Mouse (Mus musculus): ENCODE data around the gene Mlxipl. TPM values are rescaled to one million over a fixed set of nuclear protein-coding genes. Genes with fewer than 3 reads are reported as not detected.

Gene Mlxipl
- polyA plus RNA-seq, 1 experiment from 2014 or later, result 2.8 TPM

GRCm38 (mm10) chr5:135113782-135114181 lies 24.1 kb downstream of the Mlxipl start:
- no peak for ATAC-seq
- in situ Hi-C loops (cut with MboI; ENCODE audit: low pct_unique_long_range_greater_than_20kb), result no loop called here
- ChIA-PET POLR2A (interaction anchor here (0.6 kb wide), 1 partner anchor 96 kb away, joined by 4 read pairs; no protein-coding TSS in a partner anchor), CTCF (no interaction called here)
- no peak for DNase-seq (ENCODE audit: low read depth, low spot score)
- no peak for TF ChIP-seq CTCF (IDR thresholded peaks at IDR 0.05)
- H3K27me3 ChIP-seq, result no peaks in the 10 kb centered on the region

- H3K27me3 ChIP-seq, result no peaks in the 10 kb centered on the region
- in situ Hi-C loops (cut with MboI; ENCODE audit: low pct_unique_long_range_greater_than_20kb), result loop anchor here (5.0 kb wide), 2 partner anchors 77 to 172 kb away; no protein-coding TSS in a partner anchor
- DNase-seq (ENCODE audit: low read depth, low spot score), result no peak
- ATAC-seq, result no peak
- ChIA-PET POLR2A (no interaction called here), CTCF (interaction anchor here (1.2 kb wide), 1 partner anchor 76 kb away, joined by 3 read pairs; no protein-coding TSS in a partner anchor)
- no peak for TF ChIP-seq CTCF (IDR thresholded peaks at IDR 0.05)
These were observed 25.6 kb downstream of the Mlxipl start for GRCm38 (mm10) chr5:135115241-135115640.

GRCm38 (mm10) chr5:135118589-135119081 lies 28.9 kb downstream of the Mlxipl start:
- ChIA-PET CTCF (interaction anchor here (0.6 to 1.7 kb wide), 13 partner anchors 9 to 170 kb away, joined by 3 to 7 read pairs (median 3); no protein-coding TSS in a partner anchor), POLR2A (interaction anchor here (0.5 to 1.1 kb wide), 4 partner anchors 29 to 74 kb away, joined by 3 to 5 read pairs (median 4); partner anchors contain the start of gene Vps37d)
- ATAC-seq (peak; percentile 31), DNase-seq (ENCODE audit: low read depth, low spot score) (no peak)
- in situ Hi-C loops (cut with MboI; ENCODE audit: low pct_unique_long_range_greater_than_20kb), result loop anchor here (5.0 kb wide), 2 partner anchors 74 to 169 kb away; no protein-coding TSS in a partner anchor
- peaks cover 3% of the 10 kb centered on the region for H3K27me3 ChIP-seq
- peak; percentile 66 for TF ChIP-seq CTCF (IDR thresholded peaks at IDR 0.05)

- POLR2A ChIA-PET, result no interaction called here
These were observed 31.1 kb downstream of the Mlxipl start for GRCm38 (mm10) chr5:135120753-135121152.

GRCm38 (mm10) chr5:135126121-135126520 lies 36.4 kb downstream of the Mlxipl start:
- peaks cover 14% of the 10 kb centered on the region for H3K27me3 ChIP-seq
- DNase-seq (ENCODE audit: low read depth, low spot score), result no peak
- ATAC-seq, result no peak
- POLR2A ChIA-PET, result interaction anchor here (0.5 kb wide), 1 partner anchor 63 kb away, joined by 3 read pairs; no protein-coding TSS in a partner anchor
- TF ChIP-seq CTCF (IDR thresholded peaks at IDR 0.05), result no peak
- CTCF ChIA-PET, result no interaction called here
- in situ Hi-C loops (cut with MboI; ENCODE audit: low pct_unique_long_range_greater_than_20kb), result no loop called here

More at GRCm38 (mm10) chr5:135120753-135121152, 31.1 kb downstream of the Mlxipl start:
- in situ Hi-C loops (cut with MboI; ENCODE audit: low pct_unique_long_range_greater_than_20kb), result no loop called here
- CTCF ChIA-PET, result no interaction called here
- H3K27me3 ChIP-seq, result peaks cover 7% of the 10 kb centered on the region
- TF ChIP-seq CTCF (IDR thresholded peaks at IDR 0.05), result no peak
- DNase-seq (ENCODE audit: low read depth, low spot score) (no peak), ATAC-seq (no peak)

GRCm38 (mm10) chr5:135127669-135128068 lies 38.0 kb downstream of the Mlxipl start:
- ChIA-PET CTCF (no interaction called here), POLR2A (no interaction called here)
- H3K27me3 ChIP-seq, result peaks cover 17% of the 10 kb centered on the region
- ATAC-seq (no peak), DNase-seq (ENCODE audit: low read depth, low spot score) (no peak)
- in situ Hi-C loops (cut with MboI; ENCODE audit: low pct_unique_long_range_greater_than_20kb), result no loop called here
- no peak for TF ChIP-seq CTCF (IDR thresholded peaks at IDR 0.05)

- no peak for TF ChIP-seq CTCF (IDR thresholded peaks at IDR 0.05)
- no peak for ATAC-seq
- CTCF ChIA-PET, result no interaction called here
These were observed 40.1 kb downstream of the Mlxipl start for GRCm38 (mm10) chr5:135129747-135130146.

GRCm38 (mm10) chr5:135133736-135134405 lies 44.2 kb downstream of the Mlxipl start:
- POLR2A ChIA-PET, result interaction anchor here (0.5 kb wide), 1 partner anchor 85 kb away, joined by 3 read pairs; no protein-coding TSS in a partner anchor
- peaks cover 24% of the 10 kb centered on the region for H3K27me3 ChIP-seq
- in situ Hi-C loops (cut with MboI; ENCODE audit: low pct_unique_long_range_greater_than_20kb), result no loop called here
- no peak for DNase-seq (ENCODE audit: low read depth, low spot score)
- no peak for ATAC-seq
- TF ChIP-seq CTCF (IDR thresholded peaks at IDR 0.05), result no peak
- CTCF ChIA-PET, result no interaction called here

More at GRCm38 (mm10) chr5:135129747-135130146, 40.1 kb downstream of the Mlxipl start:
- H3K27me3 ChIP-seq, result peaks cover 11% of the 10 kb centered on the region
- POLR2A ChIA-PET, result no interaction called here
- in situ Hi-C loops (cut with MboI; ENCODE audit: low pct_unique_long_range_greater_than_20kb), result no loop called here
- no peak for DNase-seq (ENCODE audit: low read depth, low spot score)

- DNase-seq (ENCODE audit: low read depth, low spot score), result no peak
- ChIA-PET POLR2A (interaction anchor here (0.5 kb wide), 1 partner anchor 86 kb away, joined by 3 read pairs; no protein-coding TSS in a partner anchor), CTCF (no interaction called here)
- in situ Hi-C loops (cut with MboI; ENCODE audit: low pct_unique_long_range_greater_than_20kb), result no loop called here
- TF ChIP-seq CTCF (IDR thresholded peaks at IDR 0.05), result no peak
- ATAC-seq, result no peak
- peaks cover 23% of the 10 kb centered on the region for H3K27me3 ChIP-seq
These were observed 44.8 kb downstream of the Mlxipl start for GRCm38 (mm10) chr5:135134534-135134933.

- peaks cover 29% of the 10 kb centered on the region for H3K27me3 ChIP-seq
- no peak for TF ChIP-seq CTCF (IDR thresholded peaks at IDR 0.05)
- in situ Hi-C loops (cut with MboI; ENCODE audit: low pct_unique_long_range_greater_than_20kb), result no loop called here
- ChIA-PET POLR2A (no interaction called here), CTCF (interaction anchor here (2.2 kb wide), 1 partner anchor 21 kb away, joined by 6 read pairs; no protein-coding TSS in a partner anchor)
- ATAC-seq (no peak), DNase-seq (ENCODE audit: low read depth, low spot score) (no peak)
These were observed 50.2 kb downstream of the Mlxipl start for GRCm38 (mm10) chr5:135139881-135140280.

- POLR2A ChIA-PET, result no interaction called here
- in situ Hi-C loops (cut with MboI; ENCODE audit: low pct_unique_long_range_greater_than_20kb), result no loop called here
- peaks cover 12% of the 10 kb centered on the region for H3K27me3 ChIP-seq
- CTCF ChIA-PET, result interaction anchor here (1.0 kb wide), 1 partner anchor 26 kb away, joined by 4 read pairs; no protein-coding TSS in a partner anchor
- DNase-seq (ENCODE audit: low read depth, low spot score) (no peak), ATAC-seq (no peak)
- no peak for TF ChIP-seq CTCF (IDR thresholded peaks at IDR 0.05)
These were observed 54.8 kb downstream of the Mlxipl start for GRCm38 (mm10) chr5:135144469-135144868.

Measured in Patski (cell line).